Comparison of ENCODE assay signal across 12 mouse cellular contexts in genomic region chr17:56778779-56779362, GRCm38 (mm10). TPM values are rescaled to one million over a fixed set of nuclear protein-coding genes. Genes with fewer than 3 reads are reported as not detected.
DNase-seq lines count a peak whose midpoint lies in the region; ATAC-seq and TF ChIP-seq lines count a peak whose summit lies in the region.
"Had no signal": no experiment of that assay in that cellular context is flagged by ENCODE, and none has a peak within 500 bp of the region (broad histone marks: within the 10 kb centered on the region; RNA-seq: fewer than 3 reads in every experiment).

No protein-coding gene starts in this region.

- H3K4me1 ChIP-seq in kidney, embryonic 16.5 days (ENCODE audit: insufficient read depth, low read length): 0 out of 2 replicates have a peak, but pooled peaks cover 5% of the 10 kb centered on the region
- H3K4me1 ChIP-seq in midbrain, embryonic 12.5 days: peaks cover 4% of the 10 kb centered on the region; the same call in 1 of the 2 replicates
- no peaks in the 10 kb centered on the region for H3K4me1 ChIP-seq in midbrain, postnatal 0 days (ENCODE audit: insufficient read depth, low read length)
- peaks cover 13% of the 10 kb centered on the region for H3K4me1 ChIP-seq in heart, embryonic 16.5 days (ENCODE audit: control insufficient read depth, insufficient read depth, low read length)
- H3K4me1 ChIP-seq: megakaryocyte, embryonic 14.5 days; neural tube, embryonic 13.5 days had no signal

- no peak overlapping the region for H3K4me3 ChIP-seq in kidney, embryonic 16.5 days (ENCODE audit: low read length)
- no peak overlapping the region for H3K4me3 ChIP-seq in midbrain, embryonic 12.5 days
- no peak overlapping the region for H3K4me3 ChIP-seq in midbrain, postnatal 0 days (ENCODE audit: low read depth, low read length)
- H3K4me3 ChIP-seq in heart, embryonic 16.5 days (ENCODE audit: low read length): no peak overlapping the region
- H3K4me3 ChIP-seq: megakaryocyte, embryonic 14.5 days; neural tube, embryonic 13.5 days had no signal

- H3K27ac ChIP-seq in kidney, embryonic 16.5 days (ENCODE audit: low read length): no peak overlapping the region
- H3K27ac ChIP-seq in midbrain, embryonic 12.5 days (replicated peaks): peak overlapping the region; percentile 40
- no peak overlapping the region for H3K27ac ChIP-seq in midbrain, postnatal 0 days (ENCODE audit: low read depth, low read length)
- H3K27ac ChIP-seq in heart, embryonic 16.5 days (ENCODE audit: low read length): peak overlapping the region; percentile 74
- H3K27ac ChIP-seq: hindbrain, embryonic 14.5 days; neural tube, embryonic 13.5 days had no signal

- DNase-seq in kidney, adult 9 months: no peak
- DNase-seq in midbrain, postnatal 0 days (ENCODE audit: low spot score): no peak
- DNase-seq in yolk sac, embryonic 10.5 days (ENCODE audit: low spot score): peak; percentile 32
- no peak for DNase-seq in thymus, postnatal 0 days (ENCODE audit: low spot score)
- DNase-seq: adrenal gland, postnatal 36 days; cerebellum, adult 11-12 months had no signal

- peak; percentile 64 for ATAC-seq in kidney, embryonic 16.5 days (ENCODE audit: low FRiP score, low TSS enrichment)
- ATAC-seq in midbrain, embryonic 12.5 days (ENCODE audit: low FRiP score, low read depth): peak; percentile 53; the same call in 1 of the 2 replicates
- no peak for ATAC-seq in midbrain, postnatal 0 days (ENCODE audit: low FRiP score)
- ATAC-seq in heart, embryonic 16.5 days (replicated peaks; ENCODE audit: extremely low read depth, insufficient read depth, low FRiP score): peak; percentile 80

- WGBS in kidney, embryonic 16.5 days: 32% methylated on average over 3 of the region's 3 CpGs
- WGBS in midbrain, embryonic 12.5 days: 33% methylated on average over 3 of the region's 3 CpGs
- 36% methylated on average over 3 of the region's 3 CpGs for WGBS in midbrain, postnatal 0 days
- WGBS in heart, embryonic 16.5 days: 38% methylated on average over 3 of the region's 3 CpGs

- no peaks in the 10 kb centered on the region for H3K36me3 ChIP-seq in kidney, embryonic 16.5 days (ENCODE audit: insufficient read depth, low read length)
- H3K36me3 ChIP-seq in midbrain, embryonic 12.5 days: peaks cover 24% of the 10 kb centered on the region
- no peaks in the 10 kb centered on the region for H3K36me3 ChIP-seq in midbrain, postnatal 0 days (ENCODE audit: insufficient read depth, low read length)
- H3K36me3 ChIP-seq in heart, embryonic 16.5 days (ENCODE audit: control insufficient read depth, insufficient read depth): peaks cover 6% of the 10 kb centered on the region

- no peaks in the 10 kb centered on the region for H3K27me3 ChIP-seq in kidney, embryonic 16.5 days (ENCODE audit: insufficient read depth, low read length)
- no peaks in the 10 kb centered on the region for H3K27me3 ChIP-seq in midbrain, embryonic 12.5 days
- H3K27me3 ChIP-seq in midbrain, postnatal 0 days (ENCODE audit: insufficient read depth, low read length): no peaks in the 10 kb centered on the region
- no peaks in the 10 kb centered on the region for H3K27me3 ChIP-seq in heart, embryonic 16.5 days (ENCODE audit: control insufficient read depth, insufficient read depth, low read length)
- H3K27me3 ChIP-seq: neural tube, embryonic 13.5 days had no signal

- H3K4me2 ChIP-seq in kidney, embryonic 16.5 days (replicated peaks; ENCODE audit: low read depth, low read length): no peak overlapping the region
- no peak overlapping the region for H3K4me2 ChIP-seq in midbrain, embryonic 12.5 days (replicated peaks)
- no peak overlapping the region for H3K4me2 ChIP-seq in midbrain, postnatal 0 days (ENCODE audit: low read depth, low read length, poor library complexity, severe bottlenecking)
- no peak overlapping the region for H3K4me2 ChIP-seq in heart, embryonic 16.5 days (ENCODE audit: low read depth, low read length)
- H3K4me2 ChIP-seq: hindbrain, embryonic 14.5 days; neural tube, embryonic 13.5 days had no signal

- no peak for TF ChIP-seq CTCF in midbrain, postnatal 0 days (IDR thresholded peaks at IDR 0.05)

- H3K9me3 ChIP-seq in kidney, embryonic 16.5 days (ENCODE audit: low read length): no peaks in the 10 kb centered on the region; the same call in 1 of the 2 replicates
- peaks cover 5% of the 10 kb centered on the region; the same call in 1 of the 2 replicates for H3K9me3 ChIP-seq in midbrain, embryonic 12.5 days
- no peaks in the 10 kb centered on the region for H3K9me3 ChIP-seq in midbrain, postnatal 0 days (ENCODE audit: low read length)
- H3K9me3 ChIP-seq in heart, embryonic 16.5 days (replicated peaks; ENCODE audit: control insufficient read depth, low read length): peaks cover 3% of the 10 kb centered on the region

- peak overlapping the region; percentile 3; the same call in 1 of the 2 replicates for H3K9ac ChIP-seq in kidney, embryonic 16.5 days (replicated peaks; ENCODE audit: low read length)
- H3K9ac ChIP-seq in midbrain, embryonic 12.5 days (replicated peaks): no peak overlapping the region
- H3K9ac ChIP-seq in midbrain, postnatal 0 days (replicated peaks; ENCODE audit: low read length, poor library complexity, severe bottlenecking): no peak overlapping the region
- no peak overlapping the region for H3K9ac ChIP-seq in heart, embryonic 16.5 days (ENCODE audit: low read length)
- H3K9ac ChIP-seq: hindbrain, embryonic 14.5 days; neural tube, embryonic 13.5 days had no signal

RNA-seq across cellular contexts. Expression of gene Prr22, which starts 8.8 kb away (rescaled TPM):
- polyA plus RNA-seq in kidney, embryonic 16.5 days (2015; fragmentation: Nextera tagmentation; extraction: Ambion mirVana): 1.6 and 1.8 TPM in 2 replicates
- polyA plus RNA-seq in midbrain, embryonic 12.5 days (2016; fragmentation: Nextera tagmentation; extraction: Ambion mirVana): 2.0 TPM in 2 replicates
- total RNA-seq in midbrain, postnatal 0 days (2014; rRNA removed): 0.44 and 1.3 TPM in 2 replicates
- polyA plus RNA-seq in midbrain, postnatal 0 days (2015; fragmentation: Nextera tagmentation; extraction: Ambion mirVana): 0.61 and 1.1 TPM in 2 replicates
- 0.59 and 1.2 TPM in 2 replicates for polyA plus RNA-seq in heart, embryonic 16.5 days (2015; fragmentation: Nextera tagmentation; extraction: Ambion mirVana)
- 0.40 and 0.68 TPM in 2 replicates for polyA plus RNA-seq in thymus, postnatal 0 days (2015; fragmentation: Nextera tagmentation; extraction: Ambion mirVana)

RNA-seq across cellular contexts. Expression of gene Dus3l, which starts 14.3 kb away (rescaled TPM):
- 55.4 and 59.7 TPM in 2 replicates for polyA plus RNA-seq in kidney, embryonic 16.5 days (2015; fragmentation: Nextera tagmentation; extraction: Ambion mirVana)
- 48.7 and 53.9 TPM in 2 replicates for polyA plus RNA-seq in midbrain, embryonic 12.5 days (2016; fragmentation: Nextera tagmentation; extraction: Ambion mirVana)
- total RNA-seq in midbrain, postnatal 0 days (2014; rRNA removed): 91.0 and 93.8 TPM in 2 replicates
- polyA plus RNA-seq in midbrain, postnatal 0 days (2015; fragmentation: Nextera tagmentation; extraction: Ambion mirVana): 103 and 114 TPM in 2 replicates
- polyA plus RNA-seq in heart, embryonic 16.5 days (2015; fragmentation: Nextera tagmentation; extraction: Ambion mirVana): 31.7 and 34.9 TPM in 2 replicates
- 34.0 and 36.5 TPM in 2 replicates for polyA plus RNA-seq in thymus, postnatal 0 days (2015; fragmentation: Nextera tagmentation; extraction: Ambion mirVana)

RNA-seq across cellular contexts. Expression of gene Nrtn, which starts 21.5 kb away (rescaled TPM):
- polyA plus RNA-seq in kidney, embryonic 16.5 days (2015; fragmentation: Nextera tagmentation; extraction: Ambion mirVana): 5.4 and 5.8 TPM in 2 replicates
- 6.7 and 8.8 TPM in 2 replicates for polyA plus RNA-seq in midbrain, embryonic 12.5 days (2016; fragmentation: Nextera tagmentation; extraction: Ambion mirVana)
- 12.5 and 13.4 TPM in 2 replicates for total RNA-seq in midbrain, postnatal 0 days (2014; rRNA removed)
- 7.4 and 8.0 TPM in 2 replicates for polyA plus RNA-seq in midbrain, postnatal 0 days (2015; fragmentation: Nextera tagmentation; extraction: Ambion mirVana)
- polyA plus RNA-seq in heart, embryonic 16.5 days (2015; fragmentation: Nextera tagmentation; extraction: Ambion mirVana): 21.2 and 23.9 TPM in 2 replicates
- 17.3 and 23.6 TPM in 2 replicates for polyA plus RNA-seq in thymus, postnatal 0 days (2015; fragmentation: Nextera tagmentation; extraction: Ambion mirVana)

RNA-seq across cellular contexts. Expression of gene Rfx2, which starts 51.9 kb away (rescaled TPM):
- polyA plus RNA-seq in kidney, embryonic 16.5 days (2015; fragmentation: Nextera tagmentation; extraction: Ambion mirVana): 3.4 and 4.4 TPM in 2 replicates
- 6.3 and 8.2 TPM in 2 replicates for polyA plus RNA-seq in midbrain, embryonic 12.5 days (2016; fragmentation: Nextera tagmentation; extraction: Ambion mirVana)
- total RNA-seq in midbrain, postnatal 0 days (2014; rRNA removed): 5.1 and 5.7 TPM in 2 replicates
- 2.3 and 3.0 TPM in 2 replicates for polyA plus RNA-seq in midbrain, postnatal 0 days (2015; fragmentation: Nextera tagmentation; extraction: Ambion mirVana)
- 6.2 and 6.8 TPM in 2 replicates for polyA plus RNA-seq in heart, embryonic 16.5 days (2015; fragmentation: Nextera tagmentation; extraction: Ambion mirVana)
- polyA plus RNA-seq in thymus, postnatal 0 days (2015; fragmentation: Nextera tagmentation; extraction: Ambion mirVana): 3.0 and 3.2 TPM in 2 replicates

Comparison
In these comparisons a context has a peak if more than half of its experiments do, and no peak if none do; other contexts are left out.
1. H3K27ac ChIP-seq: peak in midbrain, embryonic 12.5 days (single experiment) and heart, embryonic 16.5 days (single experiment); none in kidney, embryonic 16.5 days (single experiment) and midbrain, postnatal 0 days (single experiment).